Mouse (Mus musculus): ENCODE measurements at regions not wholly inside any gene's neighbourhood (a gene's known extent, or its start where the extent isn't known, plus 50 kb on each side); places are given as distances from the start of the nearest gene placed in this dataset.

DNA sequence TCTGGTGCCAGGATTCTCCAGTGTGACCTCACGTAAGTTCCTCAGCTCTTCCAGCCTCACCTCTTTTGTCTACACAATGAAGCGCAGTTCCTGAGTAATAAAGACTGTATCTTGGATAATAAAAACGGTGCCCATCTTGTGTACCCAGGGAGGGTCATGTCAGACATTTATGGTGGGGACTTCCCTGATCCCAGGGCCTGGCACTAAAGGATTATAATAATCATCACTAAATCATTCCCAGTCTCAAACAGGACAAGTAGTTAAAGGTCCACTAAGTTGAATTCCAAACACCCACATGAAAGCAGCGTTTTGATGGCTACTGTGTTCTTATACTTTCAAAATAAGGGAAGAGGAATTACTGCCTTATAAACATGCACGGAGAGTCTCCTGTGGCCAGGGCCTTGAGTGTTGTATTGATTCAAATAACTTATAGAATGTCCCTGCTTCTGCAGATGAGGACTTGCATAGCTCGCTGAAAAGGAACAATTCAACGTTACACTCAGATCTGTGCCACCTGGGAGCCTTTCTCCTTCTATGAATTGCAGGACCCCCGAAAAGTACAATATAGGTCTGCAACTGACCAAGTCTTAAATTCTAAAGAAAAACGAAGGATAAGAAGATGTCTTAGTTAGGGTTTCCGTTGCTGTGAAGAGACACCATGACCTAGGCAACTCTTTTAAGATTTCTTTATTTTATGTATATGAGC is 53.0 kb upstream of the Cpm start:
- TF ChIP-seq POLR2A (IDR thresholded peaks at IDR 0.05; ENCODE audit: control insufficient read depth, low read depth, low read length) (no peak), CTCF (IDR thresholded peaks at IDR 0.05; ENCODE audit: control insufficient read depth, insufficient read depth, insufficient replicate concordance, low read depth, low read length) (no peak)

All from testis, adult 2 months (tissue).